Mouse (Mus musculus) midbrain, embryonic 15.5 days (tissue): ENCODE data around the gene Cdc34b. TPM values are rescaled to one million over a fixed set of nuclear protein-coding genes. Genes with fewer than 3 reads are reported as not detected.
"Not testable (repeated sequence)": the region's sequence is repeated elsewhere in the genome, so short reads cannot be mapped to it uniquely, and the experiment has no call there.

Experiments used
- ATAC-seq: fragments of 200-750 bp; cut with Nextera tagmentation; replicated peaks from 2 replicates; pipeline ENCODE4 v1.8.0; 2017; ENCODE audit warnings: moderate TSS enrichment
- H3K27ac ChIP-seq: fragments of 300-500 bp; sonication (generic); 2 replicates; pipeline ENCODE4 v1.5.1; 2015; ENCODE audit warnings: mild to moderate bottlenecking, inconsistent platforms
- H3K27me3 ChIP-seq: fragments of 300-500 bp; sonication (generic); replicated peaks from 2 replicates; pipeline ENCODE4 v1.6.1; 2015; ENCODE audit warnings: inconsistent platforms
- H3K36me3 ChIP-seq: fragments of 300-500 bp; sonication (generic); replicated peaks from 2 replicates; pipeline ENCODE4 v1.6.1; 2015; ENCODE audit warnings: inconsistent platforms
- H3K4me1 ChIP-seq: fragments of 300-500 bp; sonication (generic); 2 replicates; pipeline ENCODE4 v1.6.1; 2015; ENCODE audit warnings: inconsistent platforms
- H3K4me2 ChIP-seq: fragments of 300-500 bp; sonication (generic); 2 replicates; pipeline ENCODE4 v1.6.1; 2015; ENCODE audit warnings: inconsistent platforms, mild to moderate bottlenecking, moderate library complexity
- H3K4me3 ChIP-seq: fragments of 300-500 bp; sonication (generic); 2 replicates; pipeline ENCODE4 v1.5.1; 2015; ENCODE audit warnings: mild to moderate bottlenecking, inconsistent platforms
- H3K9ac ChIP-seq: fragments of 300-500 bp; sonication (generic); 2 replicates; pipeline ENCODE4 v1.6.1; 2015; ENCODE audit warnings: mild to moderate bottlenecking, inconsistent platforms
- H3K9me3 ChIP-seq: fragments of 300-500 bp; sonication (generic); 2 replicates; pipeline ENCODE4 v1.6.1; 2016; ENCODE audit warnings: inconsistent platforms
- WGBS: fragments of 180-500 bp; shearing (Covaris S2); methylation state at CpG from one replicate; pipeline ENCODE4 v1.1.7; 2015; ENCODE audit warnings: mixed read lengths; 5-methylcytosine and 5-hydroxymethylcytosine counted together
- polyA plus RNA-seq: library from polyadenylated mRNA; unstranded; fragments of >200 nt; fragmentation: Nextera tagmentation; extraction: Ambion mirVana; gene quantifications from 2 replicates; pipeline ENCODE4 v1.2.1, GENCODE M21; 2015

The Cdc34b gene
- polyA plus RNA-seq, result 0.14 TPM in 1 of 2 replicates, not detected in the other

GRCm38 (mm10) chr11:94741732-94742272 lies at the start of gene Cdc34b:
Cdc34b (plus strand) TSS chr11:94741782.
- Histone ChIP-seq H3K27me3 (no peaks in the 10 kb centered on the region), H3K36me3 (no peaks in the 10 kb centered on the region), H3K9ac (no peak within 1 kb of the TSS), H3K9me3 (no peaks in the 10 kb centered on the region), H3K4me3 (no peak within 1 kb of the TSS), H3K4me1 (no peaks in the 10 kb centered on the region), H3K27ac (no peak within 1 kb of the TSS), H3K4me2 (no peak within 1 kb of the TSS)
- 78% methylated on average over 29 of the region's 29 CpGs for WGBS
- ATAC-seq, result no peak

GRCm38 (mm10) chr11:94692502-94692901 lies 49.1 kb upstream of the Cdc34b start:
- not testable (repeated sequence) for H3K27ac ChIP-seq, H3K27me3 ChIP-seq, H3K4me2 ChIP-seq, H3K9ac ChIP-seq, H3K4me1 ChIP-seq, H3K4me3 ChIP-seq, H3K36me3 ChIP-seq, ATAC-seq, H3K9me3 ChIP-seq

GRCm38 (mm10) chr11:94695508-94695907 lies 46.1 kb upstream of the Cdc34b start:
- Histone ChIP-seq H3K4me3 (no peak overlapping the region), H3K27me3 (no peaks in the 10 kb centered on the region), H3K9ac (no peak overlapping the region), H3K4me2 (no peak overlapping the region), H3K27ac (no peak overlapping the region), H3K36me3 (no peaks in the 10 kb centered on the region), H3K4me1 (no peaks in the 10 kb centered on the region), H3K9me3 (no peaks in the 10 kb centered on the region)
- 83% methylated on average over 6 of the region's 6 CpGs for WGBS
- ATAC-seq, result no peak

- Histone ChIP-seq H3K27ac (no peak overlapping the region), H3K9ac (no peak overlapping the region), H3K36me3 (no peaks in the 10 kb centered on the region), H3K27me3 (no peaks in the 10 kb centered on the region), H3K4me1 (no peaks in the 10 kb centered on the region), H3K4me2 (no peak overlapping the region), H3K9me3 (no peaks in the 10 kb centered on the region), H3K4me3 (no peak overlapping the region)
- 96% methylated on average over 2 of the region's 2 CpGs for WGBS
- ATAC-seq, result no peak
Measured at GRCm38 (mm10) chr11:94697140-94697539, 44.4 kb upstream of the Cdc34b start.

GRCm38 (mm10) chr11:94697703-94698464 lies 43.7 kb upstream of the Cdc34b start:
- no peak overlapping the region for H3K4me3 ChIP-seq
- H3K9ac ChIP-seq, result no peak overlapping the region
- H3K4me1 ChIP-seq, result no peaks in the 10 kb centered on the region
- no peak overlapping the region for H3K27ac ChIP-seq
- H3K27me3 ChIP-seq, result no peaks in the 10 kb centered on the region
- no peak overlapping the region for H3K4me2 ChIP-seq
- H3K9me3 ChIP-seq, result no peaks in the 10 kb centered on the region
- no peaks in the 10 kb centered on the region for H3K36me3 ChIP-seq
- no peak for ATAC-seq
- 53% methylated on average over 13 of the region's 13 CpGs for WGBS

GRCm38 (mm10) chr11:94699399-94699798 lies 42.2 kb upstream of the Cdc34b start:
- Histone ChIP-seq H3K27me3 (no peaks in the 10 kb centered on the region), H3K9me3 (no peaks in the 10 kb centered on the region), H3K4me2 (no peak overlapping the region), H3K27ac (no peak overlapping the region), H3K4me1 (no peaks in the 10 kb centered on the region), H3K9ac (no peak overlapping the region), H3K4me3 (no peak overlapping the region), H3K36me3 (no peaks in the 10 kb centered on the region)
- WGBS, result 98% methylated on average over 3 of the region's 3 CpGs
- no peak for ATAC-seq

- Histone ChIP-seq H3K4me2 (no peak overlapping the region), H3K4me1 (no peaks in the 10 kb centered on the region), H3K9me3 (no peaks in the 10 kb centered on the region), H3K9ac (no peak overlapping the region), H3K27ac (no peak overlapping the region), H3K27me3 (no peaks in the 10 kb centered on the region), H3K4me3 (no peak overlapping the region), H3K36me3 (no peaks in the 10 kb centered on the region)
- ATAC-seq, result no peak
- WGBS, result 63% methylated on average over 27 of the region's 27 CpGs
Measured at GRCm38 (mm10) chr11:94701401-94702215, 40.0 kb upstream of the Cdc34b start.

- H3K27ac ChIP-seq, result no peak overlapping the region
- ATAC-seq, result no peak
- no peak overlapping the region for H3K4me2 ChIP-seq
- no peaks in the 10 kb centered on the region for H3K9me3 ChIP-seq
- no peaks in the 10 kb centered on the region for H3K4me1 ChIP-seq
- H3K27me3 ChIP-seq, result no peaks in the 10 kb centered on the region
- no peaks in the 10 kb centered on the region for H3K36me3 ChIP-seq
- no peak overlapping the region for H3K4me3 ChIP-seq
- no peak overlapping the region for H3K9ac ChIP-seq
- 59% methylated on average over 3 of the region's 3 CpGs for WGBS
Measured at GRCm38 (mm10) chr11:94702216-94702610, 39.4 kb upstream of the Cdc34b start.

- H3K36me3 ChIP-seq, result no peaks in the 10 kb centered on the region
- no peak overlapping the region for H3K27ac ChIP-seq
- H3K27me3 ChIP-seq, result no peaks in the 10 kb centered on the region
- ATAC-seq, result no peak
- no peaks in the 10 kb centered on the region for H3K4me1 ChIP-seq
- H3K9me3 ChIP-seq, result no peaks in the 10 kb centered on the region
- 42% methylated on average over 7 of the region's 7 CpGs for WGBS
- no peak overlapping the region for H3K4me2 ChIP-seq
- H3K9ac ChIP-seq, result no peak overlapping the region
- no peak overlapping the region for H3K4me3 ChIP-seq
Measured at GRCm38 (mm10) chr11:94704020-94704419, 37.6 kb upstream of the Cdc34b start.

GRCm38 (mm10) chr11:94704472-94704871 lies 37.1 kb upstream of the Cdc34b start, which contains the start of gene Gm11541:
Gm11541 (minus strand) TSS chr11:94704499.
- Histone ChIP-seq H3K36me3 (no peaks in the 10 kb centered on the region), H3K9ac (no peak within 1 kb of the TSS), H3K4me1 (no peaks in the 10 kb centered on the region), H3K4me2 (no peak within 1 kb of the TSS), H3K27me3 (no peaks in the 10 kb centered on the region), H3K4me3 (no peak within 1 kb of the TSS), H3K9me3 (no peaks in the 10 kb centered on the region), H3K27ac (no peak within 1 kb of the TSS)
- no peak for ATAC-seq
- 51% methylated on average over 5 of the region's 5 CpGs for WGBS

- no peak overlapping the region for H3K4me3 ChIP-seq
- H3K4me2 ChIP-seq, result no peak overlapping the region
- H3K27ac ChIP-seq, result no peak overlapping the region
- H3K36me3 ChIP-seq, result no peaks in the 10 kb centered on the region
- peaks cover 12% of the 10 kb centered on the region; the same call in 1 of the 2 replicates for H3K4me1 ChIP-seq
- no peak for ATAC-seq
- WGBS, result 49% methylated on average over 11 of the region's 11 CpGs
- H3K27me3 ChIP-seq, result no peaks in the 10 kb centered on the region
- no peak overlapping the region for H3K9ac ChIP-seq
- H3K9me3 ChIP-seq, result no peaks in the 10 kb centered on the region
Measured at GRCm38 (mm10) chr11:94713246-94713860, 28.2 kb upstream of the Cdc34b start.

- WGBS, result 50% methylated on average over 5 of the region's 5 CpGs
- no peak overlapping the region for H3K27ac ChIP-seq
Measured at GRCm38 (mm10) chr11:94715622-94716021, 26.0 kb upstream of the Cdc34b start.

More at GRCm38 (mm10) chr11:94715622-94716021, 26.0 kb upstream of the Cdc34b start:
- Histone ChIP-seq H3K4me2 (no peak overlapping the region), H3K9ac (no peak overlapping the region), H3K9me3 (no peaks in the 10 kb centered on the region), H3K27me3 (no peaks in the 10 kb centered on the region), H3K4me1 (peaks cover 12% of the 10 kb centered on the region; the same call in 1 of the 2 replicates), H3K4me3 (no peak overlapping the region), H3K36me3 (no peaks in the 10 kb centered on the region)
- no peak for ATAC-seq
